Mouse (Mus musculus) forebrain, embryonic 11.5 days (tissue): ENCODE measurements around the gene Kidins220. TPM values are rescaled to one million over a fixed set of nuclear protein-coding genes. Genes with fewer than 3 reads are reported as not detected.

ENCODE experiments used
- ATAC-seq: fragments of 200-750 bp; cut with Nextera tagmentation; replicated peaks from 2 replicates; pipeline ENCODE4 v1.8.0; 2017; ENCODE audit warnings: moderate TSS enrichment; ENCODE audit not compliant: low FRiP score
- DNase-seq: peaks from one replicate; pipeline ENCODE4 v3.0.0-alpha.2; 2017; ENCODE audit warnings: low spot score
- H3K27ac ChIP-seq: fragments of 300-500 bp; sonication (generic); 2 replicates; pipeline ENCODE4 v1.5.1; 2014; ENCODE audit warnings: low read depth, low read length
- H3K27me3 ChIP-seq: fragments of 300-500 bp; sonication (generic); 2 replicates; pipeline ENCODE4 v1.6.1; 2014; ENCODE audit warnings: mild to moderate bottlenecking, low read length, mixed read lengths; ENCODE audit not compliant: control insufficient read depth, insufficient read depth
- H3K36me3 ChIP-seq: fragments of 300-500 bp; sonication (generic); 2 replicates; pipeline ENCODE4 v1.6.1; 2014; ENCODE audit warnings: mild to moderate bottlenecking, low read length, moderate library complexity, mixed read lengths; ENCODE audit not compliant: control insufficient read depth, insufficient read depth
- H3K4me1 ChIP-seq: fragments of 300-500 bp; sonication (generic); replicated peaks from 2 replicates; pipeline ENCODE4 v1.6.1; 2014; ENCODE audit warnings: low read length, mixed read lengths; ENCODE audit not compliant: control insufficient read depth, insufficient read depth
- H3K4me2 ChIP-seq: fragments of 300-500 bp; sonication (generic); 2 replicates; pipeline ENCODE4 v1.6.1; 2014; ENCODE audit warnings: low read depth, mild to moderate bottlenecking, low read length, moderate library complexity, mixed read lengths; ENCODE audit not compliant: severe bottlenecking
- H3K4me3 ChIP-seq: fragments of 300-500 bp; sonication (generic); 2 replicates; pipeline ENCODE4 v1.5.1; 2014; ENCODE audit warnings: low read depth, low read length
- H3K9ac ChIP-seq: fragments of 300-500 bp; sonication (generic); 2 replicates; pipeline ENCODE4 v1.6.1; 2014; ENCODE audit warnings: low read length
- H3K9me3 ChIP-seq: fragments of 300-500 bp; sonication (generic); 2 replicates; pipeline ENCODE4 v1.6.1; 2016; ENCODE audit warnings: low read length, mixed read lengths; ENCODE audit not compliant: control insufficient read depth
- WGBS: fragments of 180-500 bp; shearing (Covaris S2); extraction: QIAGEN DNeasy Blood & Tissue Kit; methylation state at CpG from one replicate; pipeline ENCODE4 v1.1.7; 2014; 5-methylcytosine and 5-hydroxymethylcytosine counted together
- polyA plus RNA-seq: library from polyadenylated mRNA; unstranded; fragments of >200 nt; fragmentation: Nextera tagmentation; extraction: Ambion mirVana; gene quantifications from 2 replicates; pipeline ENCODE4 v1.2.1, GENCODE M21; 2014

Gene Kidins220
- polyA plus RNA-seq, 1 experiment from 2014 or later = 45.4 TPM

GRCm38 (mm10) chr12:25109971-25110681, 135.4 kb downstream of the Kidins220 start:
- DNase-seq = no peak
- Histone ChIP-seq H3K9ac (no peak overlapping the region), H3K4me1 (no peaks in the 10 kb centered on the region), H3K4me2 (no peak overlapping the region), H3K27me3 (no peaks in the 10 kb centered on the region), H3K27ac (no peak overlapping the region), H3K4me3 (no peak overlapping the region), H3K9me3 (no peaks in the 10 kb centered on the region), H3K36me3 (no peaks in the 10 kb centered on the region)
- ATAC-seq = no peak
- 69% methylated on average over 7 of the region's 7 CpGs for WGBS

GRCm38 (mm10) chr12:25110682-25111078, 136.0 kb downstream of the Kidins220 start:
- ATAC-seq (no peak), DNase-seq (no peak)
- no peaks in the 10 kb centered on the region for H3K9me3 ChIP-seq
- no peaks in the 10 kb centered on the region for H3K27me3 ChIP-seq
- H3K9ac ChIP-seq = no peak overlapping the region
- WGBS = 93% methylated on average over 7 of the region's 7 CpGs
- H3K4me1 ChIP-seq = no peaks in the 10 kb centered on the region
- H3K36me3 ChIP-seq = no peaks in the 10 kb centered on the region
- no peak overlapping the region for H3K4me3 ChIP-seq
- no peak overlapping the region for H3K27ac ChIP-seq
- H3K4me2 ChIP-seq = no peak overlapping the region

Other genes with a start within 250 kb of the Kidins220 start
- gene Mboat2, start 144.0 kb upstream of the Kidins220 start, polyA plus RNA-seq = 55.7 and 59.3 TPM in 2 replicates
- gene Id2, start 122.2 kb downstream of the Kidins220 start, polyA plus RNA-seq = 188 and 198 TPM in 2 replicates